30 mouse cellular contexts compared by ENCODE assay signal in the genomic region with DNA sequence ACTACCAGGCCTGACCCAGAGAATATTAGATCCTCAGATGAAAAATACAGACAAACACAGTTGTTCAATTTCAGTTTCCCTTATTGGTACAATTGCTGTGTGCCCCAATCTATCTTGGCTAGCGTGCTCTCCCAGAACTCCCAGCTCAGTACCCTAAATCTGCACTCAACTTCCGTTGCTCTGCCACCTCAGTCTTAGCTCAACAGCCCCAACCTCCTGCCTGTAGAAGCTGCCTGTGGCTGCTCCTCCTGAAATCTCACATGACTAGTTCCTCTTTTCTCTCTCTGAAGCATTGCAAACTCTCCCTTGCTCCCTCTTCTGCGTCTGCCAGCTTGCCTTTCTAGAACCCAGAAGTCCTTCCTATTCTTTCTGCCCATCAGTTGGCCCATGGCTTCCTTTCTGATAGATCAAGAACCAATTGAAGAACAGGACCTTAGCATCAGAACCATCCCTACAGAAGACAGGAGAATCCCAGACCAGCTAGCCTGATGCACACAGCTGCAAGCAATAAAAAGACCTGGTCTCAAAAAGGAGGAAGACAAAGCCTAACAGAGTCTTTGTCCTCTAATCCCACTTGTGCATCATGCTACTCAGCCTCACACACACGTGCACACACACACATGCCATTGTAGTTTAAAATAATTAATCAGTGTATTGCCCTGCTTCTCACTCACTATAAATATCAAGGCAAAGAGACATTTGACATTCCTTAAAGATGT. TPM values are rescaled to one million over a fixed set of nuclear protein-coding genes. Genes with fewer than 3 reads are reported as not detected.
DNase-seq lines count a peak whose midpoint lies in the region; ATAC-seq and TF ChIP-seq lines count a peak whose summit lies in the region.
"Had no signal": no experiment of that assay in that cellular context is flagged by ENCODE, and none has a peak within 500 bp of the region (broad histone marks: within the 10 kb centered on the region; RNA-seq: fewer than 3 reads in every experiment).

No protein-coding gene starts in this region.

- peak; percentile 29 for DNase-seq in lung, postnatal 0 days (ENCODE audit: low spot score)
- no peak for DNase-seq in lung, postnatal 14 days
- peak; percentile 28 for DNase-seq in G1E (ENCODE audit: low spot score)
- no peak for DNase-seq in heart, adult 2 months
- no peak for DNase-seq in left cerebral cortex, adult 11 months (ENCODE audit: low spot score)
- DNase-seq in gastrocnemius, postnatal 10 days = no peak
- DNase-seq: adrenal gland, postnatal 36 days; cerebellum, adult 2 months; cerebellum, postnatal 25 days; heart, postnatal 4 days; kidney, adult 9 months; kidney, postnatal 14 days; lung, adult 18-20 months; lung, postnatal 4 days; retina, postnatal 1 day; right cerebral cortex, postnatal 25 days; thymus, adult 18-20 months; thymus, postnatal 4 days had no signal

- WGBS in lung, postnatal 0 days = 68% methylated on average over 4 of the region's 4 CpGs
- 64% methylated on average over 4 of the region's 4 CpGs for WGBS in heart, adult 2 months

- no peaks in the 10 kb centered on the region for H3K4me1 ChIP-seq in lung, postnatal 0 days (ENCODE audit: insufficient read depth, low read depth, low read length)
- H3K4me1 ChIP-seq in G1E (ENCODE audit: insufficient read depth, low read depth, low read length) = peaks cover 25% of the 10 kb centered on the region
- H3K4me1 ChIP-seq in heart, adult 2 months (ENCODE audit: control insufficient read depth, insufficient read depth, low read length) = no peaks in the 10 kb centered on the region
- H3K4me1 ChIP-seq: embryonic facial prominence, embryonic 15.5 days; forebrain, embryonic 15.5 days; heart, embryonic 15.5 days; intestine, embryonic 15.5 days; limb, embryonic 13.5 days; midbrain, embryonic 13.5 days; neural tube, embryonic 12.5 days had no signal

- no peaks in the 10 kb centered on the region for H3K27me3 ChIP-seq in lung, postnatal 0 days (replicated peaks; ENCODE audit: insufficient read depth, low read length)
- 0 out of 2 replicates have a peak, but pooled peaks cover 4% of the 10 kb centered on the region for H3K27me3 ChIP-seq in G1E (ENCODE audit: insufficient read depth, low read length)
- no peaks in the 10 kb centered on the region for H3K27me3 ChIP-seq in heart, adult 2 months (ENCODE audit: control insufficient read depth, insufficient read depth, low read length)
- H3K27me3 ChIP-seq: embryonic facial prominence, embryonic 15.5 days; forebrain, embryonic 15.5 days; heart, embryonic 15.5 days; intestine, embryonic 15.5 days; limb, embryonic 13.5 days; midbrain, embryonic 13.5 days; neural tube, embryonic 12.5 days had no signal

- H3K9me3 ChIP-seq in lung, postnatal 0 days (ENCODE audit: low read length) = no peaks in the 10 kb centered on the region
- no peaks in the 10 kb centered on the region for H3K9me3 ChIP-seq in G1E (replicated peaks)
- H3K9me3 ChIP-seq: embryonic facial prominence, embryonic 15.5 days; forebrain, embryonic 15.5 days; heart, embryonic 15.5 days; intestine, embryonic 15.5 days; limb, embryonic 13.5 days; liver, embryonic 12.5 days; midbrain, embryonic 13.5 days; neural tube, embryonic 12.5 days had no signal

- TF ChIP-seq EP300 in lung, postnatal 0 days (IDR thresholded peaks at IDR 0.05) = no peak
- TF ChIP-seq EP300 in heart, adult 2 months (IDR thresholded peaks at IDR 0.05; ENCODE audit: insufficient read depth, low read depth, low read length) = no peak

- intact Hi-C loops in heart, adult 2 months (cut with DNase I) = no loop called here

- no peak overlapping the region for H3K4me3 ChIP-seq in lung, postnatal 0 days (ENCODE audit: low read depth, low read length)
- H3K4me3 ChIP-seq in G1E (ENCODE audit: low read depth, low read length) = no peak overlapping the region
- no peak overlapping the region for H3K4me3 ChIP-seq in heart, adult 2 months
- H3K4me3 ChIP-seq: embryonic facial prominence, embryonic 15.5 days; forebrain, embryonic 15.5 days; heart, embryonic 15.5 days; intestine, embryonic 15.5 days; layer of hippocampus, adult 2 months; limb, embryonic 13.5 days; liver, embryonic 12.5 days; midbrain, embryonic 13.5 days; neural tube, embryonic 12.5 days had no signal

- no peak overlapping the region for H3K27ac ChIP-seq in lung, postnatal 0 days (ENCODE audit: low read length)
- H3K27ac ChIP-seq in heart, adult 2 months = no peak overlapping the region
- H3K27ac ChIP-seq: embryonic facial prominence, embryonic 15.5 days; forebrain, embryonic 15.5 days; heart, embryonic 15.5 days; intestine, embryonic 15.5 days; layer of hippocampus, adult 2 months; limb, embryonic 13.5 days; liver, embryonic 12.5 days; midbrain, embryonic 13.5 days; neural tube, embryonic 12.5 days had no signal

- no peak for TF ChIP-seq CTCF in lung, postnatal 0 days (IDR thresholded peaks at IDR 0.05)
- no peak for TF ChIP-seq CTCF in G1E (IDR thresholded peaks at IDR 0.05; ENCODE audit: low read depth, low read length)
- TF ChIP-seq CTCF in heart, adult 2 months (IDR thresholded peaks at IDR 0.05) = no peak

- H3K36me3 ChIP-seq in lung, postnatal 0 days (ENCODE audit: insufficient read depth, low read length) = no peaks in the 10 kb centered on the region
- no peaks in the 10 kb centered on the region for H3K36me3 ChIP-seq in G1E (replicated peaks)
- H3K36me3 ChIP-seq in heart, adult 2 months (ENCODE audit: control insufficient read depth, insufficient read depth, low read length) = no peaks in the 10 kb centered on the region
- H3K36me3 ChIP-seq: embryonic facial prominence, embryonic 15.5 days; forebrain, embryonic 15.5 days; heart, embryonic 15.5 days; intestine, embryonic 15.5 days; limb, embryonic 13.5 days; liver, embryonic 12.5 days; midbrain, embryonic 13.5 days; neural tube, embryonic 12.5 days had no signal

- no peak overlapping the region for H3K4me2 ChIP-seq in lung, postnatal 0 days (replicated peaks; ENCODE audit: low read depth, low read length)
- H3K4me2 ChIP-seq: embryonic facial prominence, embryonic 15.5 days; forebrain, embryonic 15.5 days; heart, embryonic 15.5 days; intestine, embryonic 15.5 days; limb, embryonic 13.5 days; liver, embryonic 12.5 days; midbrain, embryonic 13.5 days; neural tube, embryonic 12.5 days had no signal

- no peak overlapping the region for H3K9ac ChIP-seq in lung, postnatal 0 days (replicated peaks; ENCODE audit: low read depth)
- H3K9ac ChIP-seq in heart, adult 2 months (ENCODE audit: low read depth, low read length) = no peak overlapping the region
- H3K9ac ChIP-seq: embryonic facial prominence, embryonic 15.5 days; forebrain, embryonic 15.5 days; heart, embryonic 15.5 days; intestine, embryonic 15.5 days; limb, embryonic 13.5 days; liver, embryonic 12.5 days; midbrain, embryonic 13.5 days; neural tube, embryonic 12.5 days had no signal

- ATAC-seq in lung, postnatal 0 days = no peak
- ATAC-seq in G1E (ENCODE audit: extremely low read depth, insufficient number of reproducible peaks, low FRiP score, poor library complexity, severe bottlenecking) = peak; percentile 87
- ATAC-seq in hematopoietic stem cell, adult 5-6 weeks (replicated peaks in 1 of 2; ENCODE audit: insufficient read depth in 1 of 2, low FRiP score in 2 of 2, low TSS enrichment in 1 of 2, low read depth in 1 of 2, poor library complexity in 2 of 2, severe bottlenecking in 2 of 2) = peak; percentile 98 to 99
- ATAC-seq in monocyte, adult 5-6 weeks (replicated peaks; ENCODE audit: insufficient number of reproducible peaks, low FRiP score, low TSS enrichment, poor library complexity, severe bottlenecking) = 0 out of 2 replicates have a peak, but pooled peaks have one; percentile 55
- ATAC-seq: forebrain, embryonic 15.5 days; hindbrain, embryonic 16.5 days; intestine, embryonic 15.5 days; liver, embryonic 12.5 days; midbrain, embryonic 13.5 days had no signal

- no peaks in the 10 kb centered on the region for H3K79me2 ChIP-seq in heart, adult 2 months (replicated peaks; ENCODE audit: control insufficient read depth, insufficient read depth, low read length)

- TF ChIP-seq POLR2A in heart, adult 2 months (IDR thresholded peaks at IDR 0.05; ENCODE audit: insufficient read depth, low read depth, low read length) = no peak

RNA-seq across cellular contexts. Expression of gene Hpf1, which starts 6.6 kb away (rescaled TPM):
- polyA plus RNA-seq in lung, postnatal 0 days (2015; fragmentation: Nextera tagmentation; extraction: Ambion mirVana) = 38.1 and 39.5 TPM in 2 replicates
- total RNA-seq in G1E (2014; fragmentation: Nextera tagmentation) (143 and 180 TPM in 2 replicates), G1E (2017) (106 and 125 TPM in 2 replicates)
- 7.3 and 9.8 TPM in 2 replicates for polyA plus RNA-seq in G1E (2012)
- 90.7 and 118 TPM in 2 replicates for total RNA-seq in hematopoietic stem cell, adult 5-6 weeks (2017)
- 51.8 to 65.0 TPM (median 55.0 TPM) in 3 replicates for total RNA-seq in monocyte, adult 5-6 weeks (2017)
- 10 to 100 TPM; 15.5 to 16.0 TPM for total RNA-seq in heart, adult 2 months (2021)
- 7.8 and 15.2 TPM in 2 replicates for polyA plus RNA-seq in heart, adult 2 months (2012; rRNA removed)
- 10 to 100 TPM; 14.1 to 15.4 TPM for total RNA-seq in gastrocnemius, postnatal 10 days (2021)

Comparison
In these comparisons a context has a peak if more than half of its experiments do, and no peak if none do; other contexts are left out.
1. DNase-seq: peak in lung, postnatal 0 days (single experiment) and G1E (single experiment); none in lung, postnatal 14 days (single experiment), heart, adult 2 months (0 of 2), left cerebral cortex, adult 11 months (single experiment) and gastrocnemius, postnatal 10 days (single experiment).